In genomic region chr4:85513792-85514191, GRCm38 (mm10) we compare ENCODE assay signal across 9 mouse cellular contexts. TPM values are rescaled to one million over a fixed set of nuclear protein-coding genes. Genes with fewer than 3 reads are reported as not detected.
DNase-seq lines count a peak whose midpoint lies in the region; ATAC-seq and TF ChIP-seq lines count a peak whose summit lies in the region.
"Had no signal": no experiment of that assay in that cellular context is flagged by ENCODE, and none has a peak within 500 bp of the region (broad histone marks: within the 10 kb centered on the region; RNA-seq: fewer than 3 reads in every experiment).

Gene Adamtsl1 (plus strand): TSS chr4:85514172.

- peak; percentile 84 for DNase-seq in heart, adult 11 months
- no peak for DNase-seq in heart, postnatal 25 days (ENCODE audit: low spot score)
- peak; percentile 11 to 24 for DNase-seq in cerebellum, postnatal 36 days
- no peak for DNase-seq in hindbrain, embryonic 14.5 days (ENCODE audit: low spot score)
- no peak for DNase-seq in spleen, postnatal 4 days (ENCODE audit: low spot score in 2 of 2)
- no peak for DNase-seq in kidney, postnatal 4 days

- peak within 1 kb of the TSS; percentile 99 for H3K4me2 ChIP-seq in hindbrain, embryonic 14.5 days (replicated peaks)
- peak within 1 kb of the TSS; percentile 98 for H3K4me2 ChIP-seq in midbrain, embryonic 15.5 days

- H3K9me3 ChIP-seq in E14TG2a.4 (ENCODE audit: low read length): no peaks in the 10 kb centered on the region
- no peaks in the 10 kb centered on the region for H3K9me3 ChIP-seq in hindbrain, embryonic 14.5 days (ENCODE audit: control insufficient read depth, low read length)
- H3K9me3 ChIP-seq in midbrain, embryonic 15.5 days: no peaks in the 10 kb centered on the region

- no peak for TF ChIP-seq CTCF in E14TG2a.4 (conservative IDR thresholded peaks at IDR 0.05; ENCODE audit: low read length)

- no peak within 1 kb of the TSS for H3K27ac ChIP-seq in hindbrain, embryonic 14.5 days
- no peak within 1 kb of the TSS for H3K27ac ChIP-seq in midbrain, embryonic 15.5 days

- ATAC-seq in hindbrain, embryonic 14.5 days (ENCODE audit: low FRiP score): peak; percentile 9; the same call in 1 of the 2 replicates
- ATAC-seq in midbrain, embryonic 15.5 days (replicated peaks): peak; percentile 65
- ATAC-seq: Patski had no signal

- no peaks in the 10 kb centered on the region for H3K36me3 ChIP-seq in E14TG2a.4 (ENCODE audit: insufficient read depth, low read length)
- H3K36me3 ChIP-seq in hindbrain, embryonic 14.5 days (replicated peaks; ENCODE audit: control insufficient read depth, insufficient read depth): no peaks in the 10 kb centered on the region
- H3K36me3 ChIP-seq in midbrain, embryonic 15.5 days (replicated peaks): no peaks in the 10 kb centered on the region

- WGBS in hindbrain, embryonic 14.5 days: 2% methylated on average over 9 of the region's 9 CpGs
- WGBS in midbrain, embryonic 15.5 days: 3% methylated on average over 9 of the region's 9 CpGs

- peak within 1 kb of the TSS; percentile 82 for H3K4me3 ChIP-seq in E14TG2a.4 (replicated peaks; ENCODE audit: low read length)
- peak within 1 kb of the TSS; percentile 57 for H3K4me3 ChIP-seq in hindbrain, embryonic 14.5 days (replicated peaks; ENCODE audit: low read length)
- H3K4me3 ChIP-seq in midbrain, embryonic 15.5 days: peak within 1 kb of the TSS; percentile 68

- peaks cover 21% of the 10 kb centered on the region for H3K4me1 ChIP-seq in E14TG2a.4 (replicated peaks; ENCODE audit: low read depth, low read length)
- peaks cover 4% of the 10 kb centered on the region for H3K4me1 ChIP-seq in hindbrain, embryonic 14.5 days (replicated peaks; ENCODE audit: control insufficient read depth, insufficient read depth, low read length)
- peaks cover 15% of the 10 kb centered on the region for H3K4me1 ChIP-seq in midbrain, embryonic 15.5 days

- intact Hi-C loops in heart, postnatal 25 days (cut with DNase I): no loop called here

- H3K9ac ChIP-seq in hindbrain, embryonic 14.5 days: peak within 1 kb of the TSS; percentile 72
- H3K9ac ChIP-seq in midbrain, embryonic 15.5 days: peak within 1 kb of the TSS; percentile 72

- H3K27me3 ChIP-seq in E14TG2a.4 (ENCODE audit: insufficient read depth, low read length): peaks cover 45% of the 10 kb centered on the region
- H3K27me3 ChIP-seq in hindbrain, embryonic 14.5 days (ENCODE audit: control insufficient read depth, insufficient read depth, low read length): peaks cover 17% of the 10 kb centered on the region
- H3K27me3 ChIP-seq in midbrain, embryonic 15.5 days (replicated peaks): peaks cover 10% of the 10 kb centered on the region; the same call in 1 of the 2 replicates

RNA-seq across cellular contexts. Expression of gene Adamtsl1, which starts in this region (rescaled TPM):
- total RNA-seq in heart, postnatal 25 days (2021): 1 to 10 TPM; 2.3 to 3.4 TPM
- 9.5 and 11.5 TPM in 2 replicates for polyA plus RNA-seq in hindbrain, embryonic 14.5 days (2014; fragmentation: Nextera tagmentation; extraction: Ambion mirVana)
- polyA plus RNA-seq in midbrain, embryonic 15.5 days (2015; fragmentation: Nextera tagmentation; extraction: Ambion mirVana): 6.5 and 7.5 TPM in 2 replicates
- polyA plus RNA-seq: Patski had no signal

Comparison
In these comparisons a context has a peak if more than half of its experiments do, and no peak if none do; other contexts are left out.
1. DNase-seq: peak in heart, adult 11 months (single experiment) and cerebellum, postnatal 36 days (2 of 2); none in heart, postnatal 25 days (single experiment), hindbrain, embryonic 14.5 days (single experiment), spleen, postnatal 4 days (0 of 2) and kidney, postnatal 4 days (0 of 2).
2. Peak in every context shown above with its lines, with median percentiles within 50 percentile points of each other: H3K4me3 ChIP-seq.